Mouse (Mus musculus): ENCODE results near the gene Dpp10. TPM values are rescaled to one million over a fixed set of nuclear protein-coding genes. Genes with fewer than 3 reads are reported as not detected.

Gene Dpp10
- polyA plus RNA-seq, 2 experiments: not detected

DNA sequence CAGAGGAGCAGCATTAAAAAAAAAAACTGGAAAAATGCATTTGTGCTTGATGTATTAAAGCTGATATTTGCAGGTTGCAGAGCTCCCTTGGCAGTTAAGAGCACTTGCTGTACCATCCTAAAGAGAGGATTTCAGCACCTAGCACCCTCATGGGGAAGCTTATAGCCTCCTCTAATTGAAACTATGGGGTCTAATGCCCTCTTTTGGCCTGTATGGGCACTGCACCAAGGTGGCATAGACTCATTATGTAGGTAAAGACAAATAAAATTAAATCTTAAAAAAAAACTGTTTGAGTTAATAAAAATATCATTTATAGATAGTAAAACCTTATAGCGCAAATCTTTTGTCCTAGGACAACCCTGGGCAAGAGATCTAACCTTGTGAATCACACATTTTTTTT, 631.2 kb downstream of the Dpp10 start:
- Histone ChIP-seq H3K4me3 (ENCODE audit: insufficient read depth in 1 of 2, low read depth in 2 of 2, low read length in 2 of 2) (no peak overlapping the region), H3K4me2 (ENCODE audit: low read depth) (no peak overlapping the region), H3K9me3 (ENCODE audit: control insufficient read depth, low read length) (no peaks in the 10 kb centered on the region), H3K9ac (replicated peaks) (no peak overlapping the region), H3K4me1 (replicated peaks; ENCODE audit: control insufficient read depth in 2 of 2, insufficient read depth in 2 of 2, low read length in 1 of 2) (no peaks in the 10 kb centered on the region), H3K27me3 (ENCODE audit: control insufficient read depth, insufficient read depth, low read length) (no peaks in the 10 kb centered on the region), H3K36me3 (replicated peaks; ENCODE audit: control insufficient read depth, insufficient read depth, low read depth) (no peaks in the 10 kb centered on the region), H3K27ac (no peak overlapping the region)
- TF ChIP-seq CTCF (IDR thresholded peaks at IDR 0.05; ENCODE audit: low read depth) (no peak), EP300 (IDR thresholded peaks at IDR 0.05; ENCODE audit: low read depth) (no peak)
- no peak for ATAC-seq (ENCODE audit: insufficient read depth)
- no peak for DNase-seq (ENCODE audit: low read depth in 3 of 3, low spot score in 3 of 3)
- WGBS (ENCODE audit: insufficient replicate concordance): 43% methylated on average over 1 of the region's 1 CpGs

- ATAC-seq (ENCODE audit: insufficient read depth) (no peak), DNase-seq (ENCODE audit: low read depth in 3 of 3, low spot score in 3 of 3) (no peak)
- TF ChIP-seq CTCF (IDR thresholded peaks at IDR 0.05; ENCODE audit: low read depth): no peak
- TF ChIP-seq EP300 (IDR thresholded peaks at IDR 0.05; ENCODE audit: low read depth): no peak
- no peak overlapping the region for H3K4me3 ChIP-seq (ENCODE audit: insufficient read depth in 1 of 2, low read depth in 2 of 2, low read length in 2 of 2)
- H3K36me3 ChIP-seq (replicated peaks; ENCODE audit: control insufficient read depth, insufficient read depth, low read depth): no peaks in the 10 kb centered on the region
- no peaks in the 10 kb centered on the region for H3K4me1 ChIP-seq (replicated peaks; ENCODE audit: control insufficient read depth in 2 of 2, insufficient read depth in 2 of 2, low read length in 1 of 2)
- no peak overlapping the region for H3K4me2 ChIP-seq (ENCODE audit: low read depth)
- H3K27ac ChIP-seq: no peak overlapping the region
- H3K27me3 ChIP-seq (ENCODE audit: control insufficient read depth, insufficient read depth, low read length): no peaks in the 10 kb centered on the region
- WGBS (ENCODE audit: insufficient replicate concordance): 54% methylated on average over 2 of the region's 2 CpGs
- H3K9ac ChIP-seq (replicated peaks): no peak overlapping the region
- no peaks in the 10 kb centered on the region for H3K9me3 ChIP-seq (ENCODE audit: control insufficient read depth, low read length)
These were observed 694.1 kb downstream of the Dpp10 start for GRCm38 (mm10) chr1:123351300-123351699.

- Histone ChIP-seq H3K4me3 (ENCODE audit: insufficient read depth in 1 of 2, low read depth in 2 of 2, low read length in 2 of 2) (no peak overlapping the region), H3K9me3 (ENCODE audit: control insufficient read depth, low read length) (no peaks in the 10 kb centered on the region), H3K4me2 (ENCODE audit: low read depth) (no peak overlapping the region), H3K9ac (replicated peaks) (no peak overlapping the region), H3K27me3 (ENCODE audit: control insufficient read depth, insufficient read depth, low read length) (no peaks in the 10 kb centered on the region), H3K27ac (no peak overlapping the region), H3K4me1 (replicated peaks; ENCODE audit: control insufficient read depth in 2 of 2, insufficient read depth in 2 of 2, low read length in 1 of 2) (no peaks in the 10 kb centered on the region), H3K36me3 (replicated peaks; ENCODE audit: control insufficient read depth, insufficient read depth, low read depth) (no peaks in the 10 kb centered on the region)
- TF ChIP-seq CTCF (IDR thresholded peaks at IDR 0.05; ENCODE audit: low read depth): no peak
- TF ChIP-seq EP300 (IDR thresholded peaks at IDR 0.05; ENCODE audit: low read depth): no peak
- 48% methylated on average over 1 of the region's 1 CpGs for WGBS (ENCODE audit: insufficient replicate concordance)
- no peak for DNase-seq (ENCODE audit: low read depth in 3 of 3, low spot score in 3 of 3)
- ATAC-seq (ENCODE audit: insufficient read depth): no peak
These were observed 707.5 kb downstream of the Dpp10 start for GRCm38 (mm10) chr1:123337877-123338276.

DNA sequence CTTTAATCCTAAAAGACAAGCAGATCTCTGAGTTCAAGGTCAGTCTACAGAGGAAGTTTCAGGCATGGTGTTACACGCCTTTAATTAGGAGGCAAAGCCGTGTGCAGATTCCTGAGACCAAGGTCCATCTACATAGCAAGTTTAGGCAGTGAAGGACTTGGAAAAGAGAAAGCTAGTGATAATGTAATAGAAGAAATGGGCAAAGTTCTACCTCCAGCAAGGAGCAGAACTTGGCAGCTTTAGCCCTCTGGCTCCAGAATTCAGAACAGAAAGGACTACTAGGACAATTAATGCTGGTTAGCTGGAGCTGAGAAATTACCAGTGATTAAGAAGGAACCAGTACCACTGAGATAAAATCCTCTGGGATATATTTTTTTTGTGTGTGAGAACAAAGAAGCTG, 728.5 kb downstream of the Dpp10 start:
- ATAC-seq (ENCODE audit: insufficient read depth) (no peak), DNase-seq (ENCODE audit: low read depth in 3 of 3, low spot score in 3 of 3) (no peak)
- no peaks in the 10 kb centered on the region for H3K27me3 ChIP-seq (ENCODE audit: control insufficient read depth, insufficient read depth, low read length)
- no peaks in the 10 kb centered on the region for H3K9me3 ChIP-seq (ENCODE audit: control insufficient read depth, low read length)
- no peaks in the 10 kb centered on the region for H3K4me1 ChIP-seq (replicated peaks; ENCODE audit: control insufficient read depth in 2 of 2, insufficient read depth in 2 of 2, low read length in 1 of 2)
- TF ChIP-seq EP300 (IDR thresholded peaks at IDR 0.05; ENCODE audit: low read depth) (no peak), CTCF (IDR thresholded peaks at IDR 0.05; ENCODE audit: low read depth) (no peak)
- H3K4me3 ChIP-seq (ENCODE audit: insufficient read depth in 1 of 2, low read depth in 2 of 2, low read length in 2 of 2): no peak overlapping the region
- no peak overlapping the region for H3K9ac ChIP-seq (replicated peaks)
- WGBS (ENCODE audit: insufficient replicate concordance): 60% methylated on average over 2 of the region's 2 CpGs
- no peak overlapping the region for H3K27ac ChIP-seq
- H3K36me3 ChIP-seq (replicated peaks; ENCODE audit: control insufficient read depth, insufficient read depth, low read depth): no peaks in the 10 kb centered on the region
- H3K4me2 ChIP-seq (ENCODE audit: low read depth): no peak overlapping the region

All from liver, embryonic 14.5 days (tissue).